Mouse (Mus musculus): ENCODE measurements around the gene Rec8. TPM values are rescaled to one million over a fixed set of nuclear protein-coding genes. Genes with fewer than 3 reads are reported as not detected.

Gene Rec8
- polyA plus RNA-seq, 1 experiment from 2014 or later: 16.6 TPM

Other genes with a start within 250 kb of the Rec8 start
- 21.5 and 32.8 TPM in 2 replicates for gene Dhrs4, start 139.3 kb upstream of the Rec8 start, polyA plus RNA-seq (2015; fragmentation: Nextera tagmentation; extraction: Ambion mirVana)
- gene Carmil3, start 127.4 kb upstream of the Rec8 start, polyA plus RNA-seq (2015; fragmentation: Nextera tagmentation; extraction: Ambion mirVana): 21.6 and 25.1 TPM in 2 replicates
- 17.8 and 20.0 TPM in 2 replicates for gene Cpne6, start 107.6 kb upstream of the Rec8 start, polyA plus RNA-seq (2015; fragmentation: Nextera tagmentation; extraction: Ambion mirVana)
- gene Nrl, start 93.1 kb upstream of the Rec8 start, polyA plus RNA-seq (2015; fragmentation: Nextera tagmentation; extraction: Ambion mirVana): 0.13 and 0.26 TPM in 2 replicates
- 30.5 and 30.9 TPM in 2 replicates for gene Pck2, start 77.8 kb upstream of the Rec8 start, polyA plus RNA-seq (2015; fragmentation: Nextera tagmentation; extraction: Ambion mirVana)
- gene Dcaf11, start 58.0 kb upstream of the Rec8 start, polyA plus RNA-seq (2015; fragmentation: Nextera tagmentation; extraction: Ambion mirVana): 98.9 and 102 TPM in 2 replicates
- 0.46 and 0.75 TPM in 2 replicates for gene A730061H03Rik, start 57.6 kb upstream of the Rec8 start, polyA plus RNA-seq (2015; fragmentation: Nextera tagmentation; extraction: Ambion mirVana)
- 1.6 and 2.0 TPM in 2 replicates for gene Fitm1, start 42.4 kb upstream of the Rec8 start, polyA plus RNA-seq (2015; fragmentation: Nextera tagmentation; extraction: Ambion mirVana)
- 214 and 228 TPM in 2 replicates for gene Psme1, start 39.9 kb upstream of the Rec8 start, polyA plus RNA-seq (2015; fragmentation: Nextera tagmentation; extraction: Ambion mirVana)
- 49.3 and 56.2 TPM in 2 replicates for gene Emc9, start 32.7 kb upstream of the Rec8 start, polyA plus RNA-seq (2015; fragmentation: Nextera tagmentation; extraction: Ambion mirVana)
- gene Psme2, start 26.9 kb upstream of the Rec8 start, polyA plus RNA-seq (2015; fragmentation: Nextera tagmentation; extraction: Ambion mirVana): 186 and 246 TPM in 2 replicates
- 20.4 and 22.0 TPM in 2 replicates for gene Rnf31, start 26.3 kb upstream of the Rec8 start, polyA plus RNA-seq (2015; fragmentation: Nextera tagmentation; extraction: Ambion mirVana)
- 10.4 and 13.2 TPM in 2 replicates for gene Irf9, start 14.5 kb upstream of the Rec8 start, polyA plus RNA-seq (2015; fragmentation: Nextera tagmentation; extraction: Ambion mirVana)
- 110 and 121 TPM in 2 replicates for gene Ipo4, start 17.9 kb downstream of the Rec8 start, polyA plus RNA-seq (2015; fragmentation: Nextera tagmentation; extraction: Ambion mirVana)
- gene Gm49378, start 19.9 kb downstream of the Rec8 start, polyA plus RNA-seq (2015; fragmentation: Nextera tagmentation; extraction: Ambion mirVana): 0.77 and 1.7 TPM in 2 replicates
- 62.6 and 72.5 TPM in 2 replicates for gene Tm9sf1, start 25.8 kb downstream of the Rec8 start, polyA plus RNA-seq (2015; fragmentation: Nextera tagmentation; extraction: Ambion mirVana)
- 0.31 and 0.32 TPM in 2 replicates for gene Tssk4, start 32.1 kb downstream of the Rec8 start, polyA plus RNA-seq (2015; fragmentation: Nextera tagmentation; extraction: Ambion mirVana)
- gene Mdp1, start 42.5 kb downstream of the Rec8 start, polyA plus RNA-seq (2015; fragmentation: Nextera tagmentation; extraction: Ambion mirVana): 76.0 and 79.8 TPM in 2 replicates
- gene Gmpr2, start 53.9 kb downstream of the Rec8 start, polyA plus RNA-seq (2015; fragmentation: Nextera tagmentation; extraction: Ambion mirVana): 50.2 and 50.8 TPM in 2 replicates
- 590 and 594 TPM in 2 replicates for gene Nedd8, start 54.1 kb downstream of the Rec8 start, polyA plus RNA-seq (2015; fragmentation: Nextera tagmentation; extraction: Ambion mirVana)
- 24.9 and 28.3 TPM in 2 replicates for gene Tinf2, start 63.8 kb downstream of the Rec8 start, polyA plus RNA-seq (2015; fragmentation: Nextera tagmentation; extraction: Ambion mirVana)
- 0.31 and 0.96 TPM in 2 replicates for gene Tgm1, start 95.9 kb downstream of the Rec8 start, polyA plus RNA-seq (2015; fragmentation: Nextera tagmentation; extraction: Ambion mirVana)
- 56.7 and 65.1 TPM in 2 replicates for gene Rabggta, start 104.2 kb downstream of the Rec8 start, polyA plus RNA-seq (2015; fragmentation: Nextera tagmentation; extraction: Ambion mirVana)
- gene Dhrs1, start 127.7 kb downstream of the Rec8 start, polyA plus RNA-seq (2015; fragmentation: Nextera tagmentation; extraction: Ambion mirVana): 79.7 and 84.6 TPM in 2 replicates
- gene Nop9, start 127.7 kb downstream of the Rec8 start, polyA plus RNA-seq (2015; fragmentation: Nextera tagmentation; extraction: Ambion mirVana): 25.1 and 31.5 TPM in 2 replicates
- gene Cideb, start 140.4 kb downstream of the Rec8 start, polyA plus RNA-seq (2015; fragmentation: Nextera tagmentation; extraction: Ambion mirVana): 0.35 and 0.93 TPM in 2 replicates
- 0.42 and 0.88 TPM in 2 replicates for gene Ltb4r2, start 143.4 kb downstream of the Rec8 start, polyA plus RNA-seq (2015; fragmentation: Nextera tagmentation; extraction: Ambion mirVana)
- 0.42 and 0.80 TPM in 2 replicates for gene Ltb4r1, start 147.9 kb downstream of the Rec8 start, polyA plus RNA-seq (2015; fragmentation: Nextera tagmentation; extraction: Ambion mirVana)
- gene Adcy4, start 166.1 kb downstream of the Rec8 start, polyA plus RNA-seq (2015; fragmentation: Nextera tagmentation; extraction: Ambion mirVana): 4.1 and 5.2 TPM in 2 replicates
- gene Ripk3, start 170.8 kb downstream of the Rec8 start, polyA plus RNA-seq (2015; fragmentation: Nextera tagmentation; extraction: Ambion mirVana): 2.8 and 14.2 TPM in 2 replicates
- 9.8 and 11.5 TPM in 2 replicates for gene Nfatc4, start 205.1 kb downstream of the Rec8 start, polyA plus RNA-seq (2015; fragmentation: Nextera tagmentation; extraction: Ambion mirVana)
- 9.5 and 10.8 TPM in 2 replicates for gene Nynrin, start 236.0 kb downstream of the Rec8 start, polyA plus RNA-seq (2015; fragmentation: Nextera tagmentation; extraction: Ambion mirVana)

All from neural tube, embryonic 15.5 days (tissue).